Mouse (Mus musculus): ENCODE measurements at regions not wholly inside any gene's neighbourhood (a gene's known extent, or its start where the extent isn't known, plus 50 kb on each side); places are given as distances from the start of the nearest gene placed in this dataset.

GRCm38 (mm10) chr7:72726214-72726854 lies 419.9 kb upstream of the Mctp2 start:
- ATAC-seq (ENCODE audit: poor library complexity, severe bottlenecking) = no peak

- ATAC-seq (ENCODE audit: poor library complexity, severe bottlenecking) = no peak
Measured at GRCm38 (mm10) chr7:72737792-72738191, 431.4 kb upstream of the Mctp2 start.

- no peak for ATAC-seq (ENCODE audit: poor library complexity, severe bottlenecking)
Measured at GRCm38 (mm10) chr7:72738324-72738944, 432.0 kb upstream of the Mctp2 start.

GRCm38 (mm10) chr7:72742376-72742775 lies 436.0 kb upstream of the Mctp2 start:
- no peak for ATAC-seq (ENCODE audit: poor library complexity, severe bottlenecking)

- no peak for ATAC-seq (ENCODE audit: poor library complexity, severe bottlenecking)
Measured at GRCm38 (mm10) chr7:72751501-72751917, 445.1 kb upstream of the Mctp2 start.

GRCm38 (mm10) chr7:72753053-72753559 lies 446.7 kb upstream of the Mctp2 start:
- no peak for ATAC-seq (ENCODE audit: poor library complexity, severe bottlenecking)

GRCm38 (mm10) chr7:72762711-72763110 lies 456.3 kb upstream of the Mctp2 start:
- no peak for ATAC-seq (ENCODE audit: poor library complexity, severe bottlenecking)

GRCm38 (mm10) chr7:72768705-72769104 lies 462.3 kb upstream of the Mctp2 start:
- ATAC-seq (ENCODE audit: poor library complexity, severe bottlenecking) = no peak

GRCm38 (mm10) chr7:72774031-72774770 lies 467.8 kb upstream of the Mctp2 start:
- ATAC-seq (ENCODE audit: poor library complexity, severe bottlenecking) = no peak

- no peak for ATAC-seq (ENCODE audit: poor library complexity, severe bottlenecking)
Measured at GRCm38 (mm10) chr7:72774771-72775119, 468.3 kb upstream of the Mctp2 start.

GRCm38 (mm10) chr7:72787306-72787705 lies 480.9 kb upstream of the Mctp2 start:
- ATAC-seq (ENCODE audit: poor library complexity, severe bottlenecking) = no peak

- ATAC-seq (ENCODE audit: poor library complexity, severe bottlenecking) = no peak
Measured at GRCm38 (mm10) chr7:72788261-72788660, 481.9 kb upstream of the Mctp2 start.

GRCm38 (mm10) chr7:72822142-72822541 lies 515.7 kb upstream of the Mctp2 start:
- ATAC-seq (ENCODE audit: poor library complexity, severe bottlenecking) = no peak

GRCm38 (mm10) chr7:72826597-72826996 lies 520.2 kb upstream of the Mctp2 start:
- no peak for ATAC-seq (ENCODE audit: poor library complexity, severe bottlenecking)

- no peak for ATAC-seq (ENCODE audit: poor library complexity, severe bottlenecking)
Measured at GRCm38 (mm10) chr7:72835423-72835822, 529.0 kb upstream of the Mctp2 start.

- no peak for ATAC-seq (ENCODE audit: poor library complexity, severe bottlenecking)
Measured at GRCm38 (mm10) chr7:72836026-72836425, 529.6 kb upstream of the Mctp2 start.

- ATAC-seq (ENCODE audit: poor library complexity, severe bottlenecking) = no peak
Measured at GRCm38 (mm10) chr7:72836457-72836985, 530.1 kb upstream of the Mctp2 start.

GRCm38 (mm10) chr7:72837992-72838655 lies 531.7 kb upstream of the Mctp2 start:
- ATAC-seq (ENCODE audit: poor library complexity, severe bottlenecking) = no peak

- ATAC-seq (ENCODE audit: poor library complexity, severe bottlenecking) = no peak
Measured at GRCm38 (mm10) chr7:72851346-72851745, 524.0 kb upstream of the Rgma start.

GRCm38 (mm10) chr7:72854501-72855002 lies 520.8 kb upstream of the Rgma start:
- ATAC-seq (ENCODE audit: poor library complexity, severe bottlenecking) = no peak

Data from megakaryocyte, adult 5-6 weeks (primary cell).